Mouse (Mus musculus): ENCODE measurements at regions not wholly inside any gene's neighbourhood (a gene's known extent, or its start where the extent isn't known, plus 50 kb on each side); places are given as distances from the start of the nearest gene placed in this dataset.

DNA sequence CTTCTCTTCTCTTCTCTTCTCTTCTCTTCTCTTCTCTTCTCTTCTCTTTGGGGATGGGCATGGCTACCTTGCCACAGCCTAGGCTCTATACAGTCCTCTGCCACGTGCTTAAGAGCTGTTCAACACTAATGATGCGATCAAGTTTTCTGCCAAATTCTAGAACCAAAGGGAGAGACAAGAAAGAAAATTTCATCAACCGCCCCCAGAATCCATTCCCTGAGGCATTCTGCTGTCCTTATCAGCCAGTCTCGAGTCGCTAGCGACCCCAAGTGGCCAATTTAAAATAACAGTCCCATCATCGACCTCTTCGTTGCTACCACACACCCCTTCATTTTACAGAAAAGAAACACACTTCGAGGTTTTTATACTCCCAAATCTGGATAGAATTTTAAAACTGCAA, 171.5 kb downstream of the Qdpr start:
- intact Hi-C loops (cut with DNase I), result loop anchor here (5.0 kb wide), 2 partner anchors 796 to 976 kb away; no protein-coding TSS in a partner anchor
- DNase-seq (ENCODE audit: low spot score in 2 of 2), result peak; percentile 72 to 82

DNA sequence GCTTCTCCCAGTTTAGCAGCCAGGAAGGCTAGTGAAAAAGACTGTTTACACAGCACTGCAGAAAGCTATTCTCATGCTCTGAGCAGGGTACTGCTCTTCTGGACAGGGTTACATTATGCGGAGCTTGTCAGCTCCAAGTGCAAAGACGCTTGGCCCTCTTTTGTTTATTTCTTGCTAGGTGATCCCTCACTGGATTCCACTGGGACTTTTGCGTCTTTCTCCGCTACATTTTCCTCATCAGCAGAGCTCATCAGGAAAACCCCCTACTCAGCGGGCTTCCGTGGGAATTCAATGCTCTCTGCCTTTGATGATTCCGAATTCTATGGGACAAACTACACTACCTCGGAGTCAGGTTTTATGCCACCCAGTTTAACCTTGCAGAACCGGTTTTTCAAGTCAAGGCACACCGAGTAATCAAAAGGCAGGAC, 172.0 kb downstream of the Qdpr start:
- no peak for DNase-seq (ENCODE audit: low spot score in 2 of 2)
- intact Hi-C loops (cut with DNase I), result loop anchor here (5.0 kb wide), 2 partner anchors 796 to 976 kb away; no protein-coding TSS in a partner anchor

DNA sequence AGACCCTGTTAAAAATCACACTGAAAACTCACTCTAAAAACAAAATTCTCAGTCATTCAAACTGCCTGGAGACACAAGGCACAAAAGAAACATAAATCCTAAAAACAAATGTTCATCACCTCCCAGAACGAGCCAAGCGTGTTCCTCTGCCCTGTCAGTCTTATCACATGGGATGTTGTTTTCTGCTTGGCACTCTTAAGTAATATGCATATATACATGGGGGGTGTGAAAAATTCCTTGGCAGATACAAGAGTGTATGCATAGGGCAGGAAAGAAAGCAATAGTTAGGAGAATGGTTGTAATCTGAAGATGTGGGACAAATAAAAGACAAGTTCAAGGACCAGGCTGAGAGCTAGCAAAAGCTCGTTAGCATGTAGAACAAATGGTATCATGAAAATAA, 179.4 kb downstream of the Qdpr start:
- intact Hi-C loops (cut with DNase I), result no loop called here
- no peak for DNase-seq (ENCODE audit: low spot score in 2 of 2)

DNA sequence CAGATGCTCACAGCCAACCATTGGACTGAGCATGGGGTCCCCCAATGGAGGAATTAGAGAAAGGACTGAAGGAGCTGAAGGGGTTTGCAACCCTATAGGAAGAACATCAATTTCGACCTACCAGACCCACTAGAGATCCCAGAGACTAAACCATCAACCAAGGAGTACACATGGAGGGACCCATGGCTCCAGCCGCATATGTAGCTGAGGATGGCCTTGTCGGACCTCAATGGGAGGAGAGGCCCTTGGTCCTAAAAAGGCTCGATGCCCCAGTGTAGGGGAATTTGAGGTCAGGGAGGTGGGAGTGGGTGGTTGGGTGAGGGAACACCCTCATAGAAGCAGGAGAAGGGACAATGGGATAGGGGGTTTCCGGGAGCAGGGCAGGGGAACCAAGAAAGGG, 180.6 kb downstream of the Qdpr start:
- DNase-seq (ENCODE audit: low spot score in 2 of 2), result no peak
- intact Hi-C loops (cut with DNase I), result no loop called here

DNA sequence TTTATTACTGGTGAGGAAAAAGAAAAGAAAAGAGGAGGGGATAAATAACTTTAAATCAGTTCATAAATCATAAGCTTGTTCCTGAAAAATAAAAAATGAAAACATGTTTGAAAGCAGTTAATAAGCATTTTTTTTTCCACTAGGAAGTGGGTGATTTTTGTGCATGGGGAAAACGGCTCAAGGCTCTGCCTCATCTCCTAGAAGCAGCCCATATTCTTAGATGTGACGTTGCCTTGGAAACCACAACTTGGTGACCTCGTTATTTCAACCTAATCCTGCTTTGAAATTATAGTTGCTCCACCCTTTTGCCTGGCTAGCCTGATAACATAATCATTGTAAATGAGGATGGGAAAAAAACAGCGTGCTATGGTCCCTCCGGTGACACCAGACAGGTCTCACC, 183.1 kb downstream of the Qdpr start:
- no peak for DNase-seq (ENCODE audit: low spot score in 2 of 2)
- intact Hi-C loops (cut with DNase I), result no loop called here

DNA sequence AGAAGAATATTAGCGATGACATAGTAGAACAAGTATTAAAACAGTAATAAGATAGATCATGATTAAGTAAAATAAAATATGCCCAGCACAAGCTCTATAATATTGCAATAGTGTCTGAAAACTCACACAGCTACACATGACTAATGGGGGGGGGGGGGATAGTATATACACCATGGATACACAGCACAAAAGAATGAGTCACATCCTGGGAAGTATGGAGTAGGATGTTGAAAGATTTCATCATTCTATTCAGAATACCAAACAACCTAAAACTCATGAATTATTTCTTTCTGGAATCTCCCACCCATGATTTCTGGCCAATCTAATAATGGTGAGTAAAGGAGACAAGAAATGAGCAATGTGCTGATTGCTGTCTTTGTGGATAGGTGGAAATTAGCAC, 191.6 kb downstream of the Qdpr start:
- DNase-seq (ENCODE audit: low spot score in 2 of 2), result no peak
- intact Hi-C loops (cut with DNase I), result no loop called here

DNA sequence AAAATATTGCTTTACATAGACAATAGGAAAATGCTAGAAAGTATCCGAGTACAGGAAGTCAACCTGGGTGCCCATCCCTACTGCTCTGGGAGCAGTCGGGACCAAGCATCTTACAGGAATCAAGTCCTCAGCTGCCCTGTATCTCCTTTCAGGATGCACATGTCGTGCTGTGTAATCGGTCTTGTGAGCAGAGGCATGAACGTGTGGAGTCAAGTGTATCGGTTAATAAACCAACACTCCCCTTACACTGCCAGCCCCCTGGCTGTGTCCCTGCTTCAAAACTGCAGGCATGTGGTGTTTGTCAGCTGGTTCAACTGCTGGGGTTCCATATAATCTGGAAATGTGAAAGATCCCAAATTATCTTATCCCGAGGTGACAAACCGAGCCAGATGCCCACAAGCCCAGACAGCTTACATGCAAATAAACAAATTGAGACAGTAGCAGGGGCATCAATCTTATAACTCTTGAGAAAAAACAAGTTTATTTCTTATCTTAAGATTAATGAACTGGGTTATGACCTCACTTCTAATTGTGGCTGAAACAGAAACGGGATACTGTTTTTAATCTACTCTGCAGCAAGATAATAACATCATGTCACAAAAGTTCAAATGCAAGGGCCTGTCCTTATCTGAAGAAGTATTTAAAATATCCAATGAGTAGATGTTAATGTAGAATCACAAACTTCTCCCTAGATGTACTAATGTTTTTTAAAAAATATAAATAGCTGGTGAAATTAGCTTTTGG, 193.6 kb downstream of the Qdpr start:
- DNase-seq (ENCODE audit: low spot score in 2 of 2), result no peak
- intact Hi-C loops (cut with DNase I), result no loop called here

DNA sequence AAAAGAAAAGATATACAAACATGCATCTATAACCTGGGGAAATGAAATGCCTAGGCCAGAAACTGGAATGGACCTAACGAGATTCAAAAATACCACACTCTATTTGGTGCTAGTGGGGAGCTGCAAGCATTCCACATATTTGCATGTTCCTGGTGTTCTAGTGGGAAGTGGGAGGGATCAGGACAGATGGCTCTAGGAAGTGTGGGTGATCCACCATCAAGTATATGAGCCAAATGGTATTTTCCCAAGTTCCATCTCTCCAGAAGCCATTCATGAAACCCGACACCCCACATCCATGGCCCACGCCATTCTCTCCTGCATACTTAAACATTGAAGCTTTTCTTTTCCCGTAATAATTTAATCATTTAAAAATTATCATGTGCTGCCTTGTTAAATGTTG, 218.2 kb downstream of the Qdpr start:
- DNase-seq (ENCODE audit: low spot score in 2 of 2), result peak; percentile 59 to 69
- intact Hi-C loops (cut with DNase I), result loop anchor here (5.0 kb wide), 1 partner anchor 355 kb away; no protein-coding TSS in a partner anchor

DNA sequence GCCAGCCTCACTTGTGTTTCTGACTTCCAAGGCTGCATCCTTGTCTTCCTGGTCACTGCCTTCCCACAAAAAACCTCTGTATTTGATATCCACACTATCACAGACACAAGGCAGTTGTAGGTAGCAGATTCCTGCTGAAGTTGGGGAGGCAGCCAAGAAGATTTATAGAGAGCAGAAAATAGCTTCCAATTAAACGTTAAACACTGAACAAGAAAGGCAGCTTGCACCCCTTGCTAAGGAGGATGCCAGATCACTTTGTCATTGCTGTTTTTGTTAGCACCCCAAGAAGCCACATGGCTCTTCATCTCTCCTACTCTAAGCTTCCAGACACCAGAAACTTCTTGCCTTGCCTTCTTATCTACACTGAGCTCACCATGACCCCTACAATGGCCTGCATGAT, 219.9 kb downstream of the Qdpr start:
- DNase-seq (ENCODE audit: low spot score in 2 of 2), result no peak

DNA sequence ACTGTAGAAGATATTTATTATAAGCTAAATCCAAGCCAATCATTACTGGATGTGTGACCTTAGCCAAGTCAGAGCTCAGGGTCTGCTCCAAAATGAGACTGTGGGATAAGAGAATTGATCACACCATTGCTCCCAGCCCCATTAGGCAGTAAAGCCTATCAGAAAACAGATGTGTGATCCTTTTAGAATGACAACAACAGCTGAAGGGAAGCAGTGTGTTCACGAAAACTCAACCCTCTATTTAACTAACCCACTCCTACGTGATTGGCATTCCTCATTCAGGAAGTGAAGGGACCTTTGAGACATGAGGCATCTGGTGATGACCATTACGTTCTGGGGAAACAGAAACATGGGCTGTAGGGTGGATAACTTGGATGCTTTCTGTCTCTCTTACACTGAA, 220.6 kb downstream of the Qdpr start:
- no peak for DNase-seq (ENCODE audit: low spot score in 2 of 2)
- intact Hi-C loops (cut with DNase I), result no loop called here

More for the DNA sequence above, 219.9 kb downstream of the Qdpr start:
- intact Hi-C loops (cut with DNase I), result loop anchor here (5.0 kb wide), 1 partner anchor 353 kb away; no protein-coding TSS in a partner anchor

DNA sequence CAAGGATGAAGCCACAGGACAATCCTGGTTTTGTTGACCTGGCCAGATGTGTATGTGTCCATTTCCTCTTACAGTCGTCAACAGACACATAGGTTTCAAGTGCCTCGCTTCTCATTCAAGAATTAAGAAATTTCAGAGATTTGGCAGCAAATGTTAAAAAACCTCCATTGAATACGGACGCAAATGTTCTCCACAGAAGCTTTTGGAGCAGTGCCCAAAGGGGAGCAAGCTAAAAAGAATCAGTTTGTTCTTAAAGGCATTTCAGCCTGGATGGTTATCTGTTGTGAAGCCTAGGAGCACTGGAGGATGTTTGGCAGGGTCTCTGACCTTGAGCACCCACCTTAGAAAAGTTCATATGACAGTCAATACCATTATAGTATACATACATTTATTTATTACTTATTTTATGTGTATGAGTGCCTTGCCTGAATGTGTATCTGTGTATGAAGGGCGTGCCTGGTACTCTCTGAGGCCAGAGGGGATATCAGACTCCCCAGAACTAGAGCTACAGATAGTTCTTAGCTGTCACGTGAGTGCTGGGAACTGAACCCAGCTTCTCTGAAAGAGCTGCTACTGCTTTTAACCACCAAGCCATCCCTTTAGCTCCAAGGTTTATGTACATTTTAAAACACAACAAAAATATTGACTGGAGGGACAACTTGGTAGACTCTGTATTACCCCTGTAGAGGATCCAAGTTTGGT, 221.7 kb downstream of the Qdpr start:
- intact Hi-C loops (cut with DNase I), result no loop called here
- no peak for DNase-seq (ENCODE audit: low spot score in 2 of 2)

DNA sequence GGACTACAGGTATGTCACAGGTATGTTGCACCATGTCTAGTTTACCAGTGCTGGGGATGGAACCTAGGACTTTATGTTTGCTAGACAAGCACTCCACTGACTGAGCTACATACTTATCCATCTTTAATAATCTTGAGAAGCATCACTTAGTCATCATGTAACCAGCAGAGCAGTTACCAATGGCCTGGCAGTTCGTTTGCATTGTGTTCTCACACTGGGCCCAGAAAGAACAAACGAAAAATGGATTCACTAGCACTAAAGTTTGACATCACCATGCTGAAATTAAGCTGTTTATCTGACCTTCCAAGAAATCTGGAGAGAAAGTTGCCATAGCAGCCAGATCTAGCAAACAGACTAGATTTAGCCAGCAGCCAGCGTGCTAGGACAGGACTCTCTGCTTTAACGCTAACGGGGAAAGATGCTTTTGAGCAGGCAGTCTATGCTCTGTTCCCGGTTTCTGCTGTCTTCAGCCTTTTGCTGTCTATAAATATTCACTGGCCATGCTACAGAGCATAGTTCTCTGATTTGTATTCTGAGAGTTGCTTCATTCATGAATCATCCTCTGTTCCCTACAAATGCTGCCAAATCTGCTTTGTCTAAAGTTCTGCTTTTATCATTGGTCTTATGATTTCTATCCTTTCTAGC, 229.6 kb downstream of the Qdpr start:
- DNase-seq (ENCODE audit: low spot score in 2 of 2), result peak; percentile 22 to 37
- intact Hi-C loops (cut with DNase I), result no loop called here

DNA sequence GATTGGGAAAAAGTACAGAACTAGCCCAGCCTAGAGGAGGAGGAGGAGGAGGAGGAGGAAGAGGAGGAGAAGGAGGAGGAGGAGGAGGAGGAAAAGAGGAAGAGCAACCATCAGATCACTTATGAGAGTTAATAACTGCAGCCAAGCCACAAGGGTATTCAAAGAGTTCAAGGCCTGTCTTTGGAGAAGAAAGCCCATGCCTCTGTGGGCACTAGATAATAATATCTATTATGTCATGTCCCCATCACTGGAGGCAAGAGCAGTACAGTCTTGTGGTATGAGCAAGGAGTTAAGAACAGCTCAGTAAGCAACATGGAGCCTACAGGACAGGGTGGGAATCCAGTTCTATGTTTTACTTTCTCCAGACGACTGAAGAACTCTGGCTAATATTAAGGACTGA, 230.5 kb downstream of the Qdpr start:
- intact Hi-C loops (cut with DNase I), result no loop called here
- DNase-seq (ENCODE audit: low spot score in 2 of 2), result no peak

DNA sequence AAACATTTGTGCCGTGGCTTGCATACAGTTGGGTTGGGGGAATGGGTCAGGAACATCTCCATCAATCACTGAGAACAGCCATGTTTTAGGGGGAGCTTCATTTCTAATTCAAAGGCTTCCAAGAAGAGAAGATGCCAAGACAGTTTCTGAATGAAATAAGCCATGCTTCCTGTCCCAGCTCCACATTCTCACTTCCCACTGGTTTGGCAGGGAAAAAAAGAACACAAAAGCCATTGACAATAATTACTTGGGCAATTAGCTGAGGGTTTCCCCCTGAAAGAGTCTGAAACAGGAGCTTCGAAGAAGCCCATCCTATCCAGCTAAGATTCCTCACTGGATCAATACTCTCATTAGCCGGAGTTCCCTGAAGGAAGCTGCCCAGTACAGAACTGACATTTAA, 230.9 kb downstream of the Qdpr start:
- intact Hi-C loops (cut with DNase I), result no loop called here
- DNase-seq (ENCODE audit: low spot score in 2 of 2), result no peak

DNA sequence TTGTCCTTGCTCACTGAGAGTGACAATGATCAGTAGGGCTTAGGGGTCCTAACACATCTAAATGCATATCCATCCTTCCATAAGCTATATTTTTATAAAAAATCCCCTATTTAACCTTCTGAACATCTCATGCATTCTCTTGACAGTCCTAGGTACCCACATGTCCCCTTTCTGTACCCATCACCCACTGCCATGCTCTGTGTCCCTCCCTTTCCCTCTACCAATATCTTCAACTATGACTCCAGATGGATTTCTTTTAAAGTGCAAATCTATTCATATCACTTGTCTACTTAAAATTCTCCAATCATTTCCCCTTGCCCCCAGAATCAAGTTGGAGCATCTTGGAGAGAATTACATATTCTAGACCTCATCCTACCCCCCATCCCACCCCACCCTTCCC, 235.6 kb downstream of the Qdpr start:
- intact Hi-C loops (cut with DNase I), result no loop called here
- DNase-seq (ENCODE audit: low spot score in 2 of 2), result no peak

DNA sequence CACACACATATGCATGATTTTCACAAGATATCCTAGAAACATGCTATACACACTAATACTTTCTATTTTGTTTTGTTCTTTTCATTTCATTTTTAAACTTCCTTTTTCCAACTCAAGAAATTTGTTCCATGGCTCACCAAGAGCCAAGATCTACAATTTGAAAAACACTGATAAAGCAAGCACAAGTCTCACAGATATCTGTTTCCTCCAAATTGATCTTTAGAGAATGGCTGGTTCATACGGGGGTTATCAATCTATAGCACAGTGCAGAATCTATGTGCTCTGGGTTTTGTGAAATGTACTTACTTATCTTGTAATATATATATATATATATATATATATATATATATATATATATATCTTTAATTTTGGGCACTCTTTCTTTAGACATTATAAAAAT, 251.6 kb downstream of the Qdpr start:
- no peak for DNase-seq (ENCODE audit: low spot score in 2 of 2)
- intact Hi-C loops (cut with DNase I), result no loop called here

DNA sequence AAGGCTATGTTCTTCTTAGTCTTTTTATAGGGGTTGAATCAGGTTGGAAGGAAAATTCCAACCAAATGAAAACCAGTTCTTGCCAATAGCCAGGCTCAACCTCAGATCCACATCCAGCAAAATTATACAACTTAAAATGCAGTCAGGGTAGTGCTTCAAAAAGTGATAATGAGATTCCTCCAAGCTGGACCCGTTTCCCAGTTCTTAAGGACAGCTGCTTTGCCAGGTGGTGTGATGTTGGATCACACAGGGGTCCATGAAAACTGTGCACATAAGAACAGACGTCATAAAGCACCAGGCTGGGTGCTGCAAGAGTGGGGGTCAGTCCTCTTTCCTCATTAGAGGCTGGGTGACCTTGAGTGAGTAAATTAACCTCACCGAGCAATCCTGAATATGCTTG, 253.9 kb downstream of the Qdpr start:
- intact Hi-C loops (cut with DNase I), result no loop called here
- peak; percentile 59 to 81 for DNase-seq (ENCODE audit: low spot score in 2 of 2)

DNA sequence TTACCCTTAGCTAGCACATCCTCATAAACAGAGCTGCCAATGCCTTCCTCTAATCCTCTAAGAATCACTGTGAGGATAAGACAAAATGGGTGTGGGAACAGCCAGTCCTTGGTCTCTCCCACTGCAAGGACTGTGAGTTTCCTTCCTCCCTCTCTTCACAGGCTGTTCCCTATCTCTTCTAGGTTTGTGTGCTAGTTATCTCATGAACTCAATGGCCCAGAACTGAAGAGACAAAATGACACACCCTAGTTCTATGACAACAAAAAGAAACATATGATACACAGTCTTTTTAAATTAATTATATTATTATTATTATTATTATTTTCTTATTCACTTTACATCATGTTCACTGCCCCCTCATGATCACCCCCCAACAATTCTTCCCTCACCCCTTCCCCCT, 257.7 kb downstream of the Qdpr start:
- no peak for DNase-seq (ENCODE audit: low spot score in 2 of 2)
- intact Hi-C loops (cut with DNase I), result no loop called here

DNA sequence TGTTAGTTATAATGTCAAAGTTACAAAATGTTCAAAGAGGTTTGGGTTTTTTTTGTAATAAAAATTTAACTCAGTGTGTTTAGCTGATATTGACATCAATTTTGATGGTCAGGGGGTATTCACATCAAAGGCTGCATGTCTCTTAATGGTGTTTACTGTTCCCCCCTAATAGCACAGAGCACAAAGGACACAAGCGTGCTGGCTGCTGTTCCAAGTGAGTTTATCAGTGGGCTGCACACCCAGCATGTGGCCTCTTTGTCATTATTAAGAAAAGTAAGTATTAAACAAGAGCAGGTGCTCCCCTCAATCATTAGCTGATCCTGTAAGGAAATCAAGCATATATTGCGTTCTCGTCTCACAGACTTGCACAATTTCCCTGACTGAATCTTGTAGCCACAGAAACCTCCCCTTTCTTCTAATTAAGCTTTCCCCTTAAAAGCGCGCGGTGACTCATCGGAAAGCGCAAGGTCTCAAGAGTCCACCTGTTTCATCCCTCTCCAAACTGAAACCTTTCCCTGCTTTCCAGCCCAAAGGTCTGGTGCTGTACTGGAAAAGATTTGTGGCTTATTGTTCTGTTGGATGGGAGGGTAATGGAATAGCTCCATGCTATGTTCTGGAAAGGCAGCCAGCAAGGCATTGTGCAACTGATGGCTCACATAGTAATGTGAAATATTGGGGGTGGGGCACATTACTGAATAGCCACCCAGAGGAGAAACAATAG, 276.8 kb downstream of the Qdpr start:
- DNase-seq (ENCODE audit: low spot score in 2 of 2), result no peak
- intact Hi-C loops (cut with DNase I), result no loop called here

DNA sequence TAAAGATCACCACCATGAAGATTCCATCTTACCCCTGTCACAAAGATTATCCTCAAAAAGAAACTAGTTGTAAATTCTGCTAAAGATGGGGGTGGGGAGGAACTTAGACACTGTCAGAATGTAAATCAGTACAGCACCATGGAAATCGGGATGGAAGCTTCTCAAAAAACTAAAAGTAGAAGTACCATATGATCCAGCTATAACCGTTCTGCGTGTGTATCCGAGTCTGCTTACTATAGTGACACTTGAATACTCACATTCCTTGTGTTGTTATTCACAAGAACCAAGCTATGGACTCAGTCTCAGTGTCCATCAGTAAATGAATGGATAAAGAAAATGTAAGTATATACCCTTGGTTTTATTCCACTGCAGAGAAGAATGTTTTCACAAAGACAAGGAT, 290.8 kb downstream of the Qdpr start:
- DNase-seq (ENCODE audit: low spot score in 2 of 2), result no peak
- intact Hi-C loops (cut with DNase I), result no loop called here

Measured in left cerebral cortex, postnatal 36 days (tissue).